Mouse (Mus musculus) 416B (cell line): ENCODE measurements around the gene Gas7.

Experiments used
- DNase-seq: peaks from one replicate; pipeline ENCODE4 v3.0.0; 2011; ENCODE audit warnings: low read depth

Gas7 gene

DNA sequence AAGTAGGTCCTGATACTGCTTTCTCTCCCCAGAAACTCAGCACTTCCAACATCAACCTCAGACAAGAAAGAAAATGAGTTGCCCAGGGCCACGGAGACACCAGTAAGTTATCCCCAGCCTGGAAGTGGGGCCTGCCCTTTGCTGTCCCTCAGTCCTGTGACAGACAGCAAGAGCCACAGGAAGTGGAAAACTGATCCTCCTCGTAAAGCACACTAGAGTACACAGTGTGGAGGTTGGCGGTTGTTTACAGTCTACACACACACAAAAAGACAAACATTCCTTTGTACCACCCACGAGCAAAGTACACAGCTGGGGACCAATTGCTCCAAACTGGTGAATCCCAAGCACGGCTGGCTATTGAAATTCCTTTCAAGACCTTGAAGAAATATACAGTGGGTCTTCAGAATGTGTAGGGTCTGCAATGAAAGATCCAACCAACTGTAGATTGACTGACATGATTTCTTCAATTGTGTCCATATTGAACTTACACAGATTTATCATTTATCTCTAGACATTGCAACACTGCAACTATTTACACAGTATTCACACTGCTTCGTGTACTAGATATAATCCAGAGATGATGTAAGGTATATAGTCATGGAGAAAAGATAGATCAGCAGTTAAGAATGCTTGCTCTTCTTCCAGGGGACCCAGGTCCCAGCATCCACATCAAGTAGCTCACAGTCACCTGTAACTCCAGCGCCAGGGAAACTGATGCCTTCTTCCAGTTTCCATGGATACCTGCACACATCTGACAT is 267.3 kb downstream of the Gas7 start:
- no peak for DNase-seq

DNA sequence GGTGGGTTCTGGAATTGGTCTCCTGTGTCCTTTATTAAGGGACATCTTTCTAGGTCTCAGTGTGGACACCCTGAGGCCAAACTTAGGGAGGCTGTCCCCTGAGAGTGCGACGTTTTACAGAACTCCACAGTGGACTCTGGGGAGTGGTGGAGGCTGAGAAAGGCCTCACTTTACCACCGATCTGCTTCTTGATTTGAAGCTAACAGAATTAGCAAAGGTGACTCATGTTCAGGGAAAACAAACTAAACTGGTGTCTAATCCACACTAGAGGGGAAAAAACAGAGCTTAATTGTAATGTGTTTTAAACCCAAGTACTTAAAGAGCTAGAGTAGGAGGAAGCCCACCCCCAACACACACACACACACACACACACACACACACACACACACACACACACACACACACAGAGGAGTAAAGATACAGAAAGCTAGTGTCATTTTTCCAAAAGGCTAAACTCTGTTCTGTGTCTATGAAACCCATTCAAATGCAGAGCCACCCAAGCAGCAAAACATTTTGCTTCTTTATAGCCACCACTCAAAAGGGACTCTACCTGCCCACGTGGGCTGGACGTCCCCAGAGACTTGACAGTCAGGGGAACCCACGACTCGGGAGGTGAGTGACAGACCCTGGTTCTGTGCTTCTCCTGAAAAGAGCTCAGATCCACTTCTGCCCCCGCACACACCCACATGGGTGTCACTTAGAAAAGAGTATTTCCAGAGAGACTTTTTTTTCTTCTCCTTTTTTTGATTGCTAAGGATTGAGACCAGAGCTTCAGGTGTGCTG is 268.2 kb downstream of the Gas7 start:
- no peak for DNase-seq

DNA sequence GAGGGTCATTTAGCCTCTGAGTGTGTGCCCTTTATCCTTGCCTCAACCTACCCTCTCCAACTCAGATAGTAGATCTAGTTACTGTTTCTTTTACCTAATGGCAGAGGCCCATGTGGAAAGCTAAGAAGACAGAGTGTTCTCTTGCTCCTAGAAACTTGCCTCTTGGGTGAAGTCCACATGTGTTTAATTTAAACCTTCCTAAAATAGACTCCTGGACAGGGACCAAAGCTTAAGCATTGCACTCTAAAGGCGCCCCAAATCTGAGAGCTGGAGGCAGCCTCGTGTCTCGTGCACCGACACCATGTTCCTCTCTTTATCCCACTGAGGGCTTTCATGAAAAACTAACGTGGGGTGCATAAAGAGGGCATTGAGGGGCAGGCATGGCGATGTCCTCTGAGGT is 271.9 kb downstream of the Gas7 start:
- DNase-seq = no peak

DNA sequence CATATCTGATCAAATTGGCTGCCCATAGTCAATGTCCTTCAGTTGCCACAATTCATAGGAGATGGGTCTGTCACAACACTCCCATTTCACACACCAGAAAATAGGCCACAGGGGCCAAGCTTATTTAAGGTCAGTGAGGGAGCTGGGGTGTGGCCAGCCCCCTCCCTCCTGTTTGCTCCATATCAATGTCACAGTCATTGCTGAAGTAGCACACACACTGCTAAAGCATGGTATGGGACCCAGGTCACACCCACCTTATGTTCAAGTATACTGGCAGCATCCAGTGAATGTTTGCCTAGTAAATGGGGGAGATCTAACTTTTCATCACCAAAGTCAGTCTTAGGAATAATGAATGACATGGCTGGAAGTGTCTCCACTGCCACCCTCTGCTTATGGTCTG is 273.5 kb downstream of the Gas7 start:
- DNase-seq = no peak

DNA sequence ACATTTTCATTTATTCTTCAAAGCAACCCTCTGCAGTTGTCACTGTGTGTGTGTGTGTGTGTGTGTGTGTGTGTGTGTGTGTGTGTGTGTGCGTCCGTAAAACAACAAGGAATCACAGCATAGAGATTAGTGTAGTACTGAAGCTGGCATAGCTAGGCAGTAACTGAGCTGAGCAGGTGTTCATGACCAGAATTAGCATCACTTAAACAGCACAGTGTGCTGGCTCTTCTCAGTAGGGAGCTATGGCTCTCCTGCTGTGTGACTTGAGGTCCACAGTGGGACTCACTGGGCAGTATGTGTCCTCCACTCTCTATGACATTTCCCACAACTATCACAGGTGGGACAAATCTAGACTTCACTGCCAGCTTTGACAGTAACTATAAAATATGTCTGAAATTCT is 275.8 kb downstream of the Gas7 start:
- DNase-seq = no peak

DNA sequence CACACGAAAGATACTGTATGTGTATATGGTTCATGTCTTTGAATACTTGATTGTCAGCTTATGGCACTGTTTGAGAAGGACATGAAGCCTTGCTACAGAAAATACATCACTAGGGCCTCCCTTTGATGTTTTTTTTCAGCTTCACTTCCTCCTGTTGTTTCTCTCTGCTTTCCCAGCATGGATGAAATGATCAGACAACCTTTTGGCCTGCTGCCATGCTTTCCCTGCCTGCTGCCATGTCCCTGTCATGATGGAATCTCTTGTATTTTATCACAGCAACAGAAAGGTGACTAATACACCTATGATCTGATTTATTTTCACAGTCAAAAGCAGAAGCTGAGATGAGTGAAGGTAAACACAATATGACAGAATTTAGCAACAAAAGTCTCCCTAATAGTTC is 278.5 kb downstream of the Gas7 start:
- no peak for DNase-seq

DNA sequence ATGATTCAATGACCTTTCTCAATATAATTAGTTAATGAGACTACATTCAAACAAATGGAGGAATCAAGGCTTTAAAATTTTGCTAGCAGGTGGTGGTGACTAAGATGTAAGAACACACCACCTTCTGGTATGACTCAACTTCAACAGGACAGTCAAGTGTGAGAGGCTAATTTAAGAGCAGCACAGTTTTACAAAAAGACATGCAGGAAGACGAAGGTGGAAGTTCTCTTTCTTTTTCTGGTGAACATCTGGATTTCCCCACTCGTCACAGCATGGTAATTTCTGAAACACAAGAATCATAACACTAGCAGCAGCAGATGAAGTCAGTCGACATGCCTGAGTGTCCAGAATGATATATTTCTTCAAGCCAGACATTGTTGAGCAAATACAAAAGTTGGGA is 279.4 kb downstream of the Gas7 start:
- no peak for DNase-seq

DNA sequence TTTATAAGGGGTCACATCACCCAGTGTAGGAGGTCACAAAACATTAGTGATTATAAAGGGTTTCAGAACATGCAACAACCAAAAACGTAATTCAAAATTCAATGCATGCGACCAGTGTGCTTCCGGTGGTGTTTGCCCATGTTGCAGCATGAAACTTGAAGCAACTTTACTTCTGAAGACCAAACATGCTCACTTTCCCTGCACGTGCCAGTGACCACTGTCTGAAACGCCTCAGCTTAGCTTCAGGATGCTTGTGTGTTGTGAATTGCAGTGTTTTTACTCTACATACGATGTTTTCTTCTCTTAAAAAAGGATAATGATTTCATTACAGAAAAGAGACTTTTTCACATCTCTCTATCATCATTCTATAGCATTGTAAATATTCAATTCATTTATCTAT is 283.1 kb downstream of the Gas7 start:
- no peak for DNase-seq
